Mouse (Mus musculus) liver, postnatal 0 days (tissue): Measurements from ENCODE around the gene Galnt10.

ENCODE experiments used
- CTCF ChIP-seq: sonication (generic); IDR thresholded peaks from 2 replicates; pipeline ENCODE4 v1.5.1; 2016; ENCODE audit warnings: antibody characterized with exemption, low read depth
- EP300 ChIP-seq: IDR thresholded peaks from 2 replicates; pipeline ENCODE4 v1.6.1; 2016; ENCODE audit warnings: antibody characterized with exemption, low read depth, mild to moderate bottlenecking

GRCm38 (mm10) chr11:57813641-57814040 is 168.4 kb downstream of the Galnt10 start:
- no peak for TF ChIP-seq EP300
- no peak for TF ChIP-seq CTCF
